Mouse (Mus musculus) mouse embryonic stem cell (cell line): ENCODE results near the gene Rbm42.

Source experiments
- in situ Hi-C, 2 experiments: fragments of 300-500 bp; cut with MboI; formaldehyde crosslinking; loops; 1 replicate in 1 of 2; 3 replicates in 1 of 2; pipeline ENCODE4 v1.14.3; 2019 to 2020; ENCODE audit warnings: low sequenced_read_pairs in 2 of 2, low pct_unique_long_range_greater_than_20kb in 1 of 2, mixed read lengths in 1 of 2; ENCODE audit not compliant: unreplicated experiment in 1 of 2

Gene Rbm42

DNA sequence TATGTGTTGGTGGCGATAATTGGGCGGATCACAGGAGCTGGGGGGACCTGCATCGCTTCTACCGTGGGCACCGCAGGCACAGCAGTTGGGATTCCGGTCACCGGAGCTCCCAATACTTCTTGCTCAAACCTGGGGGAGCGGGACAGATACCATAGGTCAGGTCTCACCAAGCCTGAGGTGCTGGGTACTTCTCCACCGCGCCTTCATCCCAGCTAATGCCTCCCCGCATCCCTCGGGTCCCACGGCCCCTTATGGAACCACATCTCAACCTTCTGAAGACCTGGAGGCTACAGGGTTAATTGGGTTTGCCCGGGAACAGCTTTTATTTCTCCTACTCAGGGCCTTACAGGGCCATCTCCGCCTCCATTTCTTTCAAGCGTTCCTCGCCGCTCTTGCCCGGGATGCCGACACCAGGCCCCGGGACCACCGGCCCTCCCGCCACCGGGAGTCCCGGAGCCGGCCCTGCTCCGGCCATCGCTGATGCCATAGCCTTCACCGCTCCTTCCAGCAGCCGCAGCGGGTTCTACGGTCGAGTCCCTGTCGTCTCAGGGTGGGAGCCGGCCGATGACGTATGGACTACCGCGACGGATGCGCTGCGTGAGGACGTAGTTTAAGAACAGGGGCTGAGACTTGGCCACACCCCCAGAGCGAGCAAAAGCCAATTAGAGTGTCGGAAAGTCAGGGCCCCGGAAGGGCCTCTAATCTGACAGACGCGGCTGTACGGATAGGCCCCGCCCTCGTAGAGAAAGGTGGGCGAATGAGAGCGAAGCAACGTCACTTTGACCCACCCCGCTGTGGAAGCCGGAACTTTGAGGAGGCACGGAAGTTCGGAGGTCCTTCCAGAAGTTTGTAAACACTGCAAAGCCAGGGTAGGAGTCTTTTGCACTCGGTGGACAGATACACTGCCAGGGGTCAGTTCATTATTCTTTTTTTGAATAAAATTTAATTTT is at the start of gene Rbm42:
Rbm42 (minus strand) TSS at position 727 of the 950 bp plus-strand sequence.
- in situ Hi-C loops: no loop called here

DNA sequence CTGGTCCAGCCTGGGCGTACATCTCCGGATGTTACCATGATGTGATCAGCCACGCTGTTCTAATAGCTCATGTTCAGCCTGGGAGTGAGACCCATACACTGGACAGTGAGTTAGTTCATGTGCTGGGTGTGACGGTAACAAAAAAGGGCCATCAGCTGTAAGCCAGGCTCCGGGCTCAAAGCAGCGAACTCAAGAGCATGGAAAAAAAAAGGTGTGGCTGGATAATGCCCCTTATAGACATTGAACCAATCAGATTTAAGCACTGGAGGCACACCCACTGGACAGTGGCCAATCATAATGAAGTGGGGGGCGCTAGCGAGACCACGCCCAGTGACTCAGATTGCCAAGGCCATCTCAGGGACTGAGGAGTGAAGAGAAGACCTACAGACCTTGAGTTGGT is 48.5 kb upstream of the Rbm42 start, which contains the start of gene 2200002J24Rik:
2200002J24Rik (plus strand) TSS at position 338 of the 400 bp plus-strand sequence.
- in situ Hi-C loops: no loop called here

DNA sequence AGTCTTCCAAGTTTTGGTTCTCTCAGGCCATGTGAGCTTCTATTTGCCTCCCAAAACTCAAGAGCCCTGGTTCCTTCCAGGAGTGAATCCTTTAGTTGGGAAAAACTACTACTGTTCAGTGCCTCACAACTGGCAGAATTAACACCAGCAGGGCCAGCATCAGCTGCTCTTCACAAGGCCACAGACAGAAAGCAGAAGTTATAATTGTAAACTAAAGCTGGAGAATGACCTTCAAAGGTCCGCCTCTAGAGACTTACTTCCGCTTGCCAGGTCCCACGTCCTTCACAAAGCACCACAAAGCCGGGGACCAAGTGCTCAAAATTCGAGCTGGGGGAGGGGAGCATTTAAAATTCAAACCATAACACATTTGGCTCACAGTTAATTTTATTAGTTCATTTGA is 48.0 kb upstream of the Rbm42 start:
- in situ Hi-C loops: no loop called here

DNA sequence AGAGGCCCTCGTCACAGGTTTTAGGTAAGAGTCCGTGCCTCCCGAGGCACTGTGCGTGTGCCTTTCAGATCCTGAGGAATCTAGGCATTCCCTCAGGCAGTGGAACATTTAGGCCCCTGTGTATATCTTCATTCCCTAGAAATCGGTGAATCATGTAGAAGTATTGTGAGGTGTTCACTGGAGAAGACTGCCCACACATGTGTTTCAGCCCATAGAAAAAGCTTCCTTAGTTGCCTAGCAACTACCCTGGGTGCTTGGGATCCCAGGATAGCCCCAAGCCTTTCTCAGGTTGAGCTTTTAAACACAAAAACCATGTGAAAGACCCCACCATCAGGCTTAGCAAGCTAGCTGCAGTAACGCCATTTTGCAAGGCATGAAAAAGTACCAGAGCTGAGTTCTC is 38.2 kb upstream of the Rbm42 start:
- in situ Hi-C loops: no loop called here

DNA sequence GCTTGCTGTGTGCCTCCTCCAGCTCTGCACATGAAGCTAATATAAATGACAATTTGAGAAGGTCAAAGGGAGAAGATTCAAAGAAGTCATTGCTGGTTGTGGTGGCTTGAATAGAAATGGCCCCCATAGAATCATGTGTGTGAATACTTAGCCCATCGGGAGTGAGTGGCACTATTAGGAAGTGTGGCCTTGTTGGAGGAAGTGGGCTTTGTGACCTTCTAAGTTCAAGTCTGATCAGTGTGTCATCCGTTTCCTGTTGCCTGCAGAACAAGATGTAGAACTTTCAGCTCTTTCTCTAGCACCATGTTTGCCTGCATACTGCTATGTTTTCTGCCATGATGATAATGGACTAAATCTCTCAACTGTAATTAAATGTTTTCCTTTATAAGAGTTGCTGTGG is 33.3 kb upstream of the Rbm42 start:
- in situ Hi-C loops: no loop called here

DNA sequence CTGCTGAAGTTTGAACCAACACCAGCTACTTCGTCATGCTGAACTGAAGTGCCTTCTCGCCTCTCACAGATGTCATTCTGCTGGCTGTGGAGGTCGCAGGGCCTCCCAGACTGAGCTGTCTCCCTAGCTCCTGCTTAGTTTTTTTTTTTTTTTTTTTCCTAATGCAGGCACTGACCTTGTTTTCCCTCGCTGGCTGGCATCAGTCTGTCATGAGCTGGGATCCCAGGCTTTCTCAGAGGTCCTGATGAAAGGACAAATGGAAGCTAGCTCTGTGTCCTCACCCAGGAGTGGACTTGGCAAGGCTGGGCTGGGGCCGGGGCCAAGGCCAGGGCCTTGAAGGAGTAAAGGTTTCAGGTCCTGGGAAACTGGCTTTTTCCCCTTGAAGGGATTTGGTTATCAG is 31.8 kb upstream of the Rbm42 start:
- in situ Hi-C loops: no loop called here

DNA sequence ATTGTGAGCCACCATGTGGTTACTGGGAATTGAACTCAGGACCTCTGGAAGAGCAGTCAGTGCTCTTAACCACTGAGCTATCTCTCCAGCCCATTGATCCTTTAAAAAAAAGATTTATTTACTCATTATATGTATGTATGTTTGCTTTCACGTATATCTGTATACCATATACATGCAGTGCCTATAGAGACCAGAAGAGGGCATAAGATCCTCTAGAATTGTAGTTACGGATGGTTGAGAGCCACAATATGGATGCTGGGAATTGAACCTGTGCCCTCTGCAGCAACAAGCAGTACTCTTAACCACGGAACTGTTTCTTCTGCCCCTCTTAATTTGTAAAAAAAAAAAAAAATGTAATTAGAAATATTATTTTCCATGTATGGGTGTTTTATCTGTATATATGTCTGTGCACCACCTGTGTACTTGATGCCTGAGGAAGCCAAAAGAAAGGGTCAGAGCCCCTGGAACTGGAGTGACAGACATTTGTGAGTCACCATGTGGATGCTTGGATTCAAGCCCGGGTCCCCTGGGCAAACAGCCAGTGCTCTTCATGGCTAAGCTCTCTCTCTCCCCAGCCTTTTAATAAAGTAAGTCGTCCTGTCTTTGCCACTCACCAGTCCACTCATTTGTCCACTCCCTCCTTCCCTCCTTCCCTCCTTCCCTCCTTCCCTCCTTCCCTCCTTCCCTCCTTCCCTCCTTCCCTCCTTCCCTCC is 28.3 kb upstream of the Rbm42 start:
- in situ Hi-C loops: no loop called here

DNA sequence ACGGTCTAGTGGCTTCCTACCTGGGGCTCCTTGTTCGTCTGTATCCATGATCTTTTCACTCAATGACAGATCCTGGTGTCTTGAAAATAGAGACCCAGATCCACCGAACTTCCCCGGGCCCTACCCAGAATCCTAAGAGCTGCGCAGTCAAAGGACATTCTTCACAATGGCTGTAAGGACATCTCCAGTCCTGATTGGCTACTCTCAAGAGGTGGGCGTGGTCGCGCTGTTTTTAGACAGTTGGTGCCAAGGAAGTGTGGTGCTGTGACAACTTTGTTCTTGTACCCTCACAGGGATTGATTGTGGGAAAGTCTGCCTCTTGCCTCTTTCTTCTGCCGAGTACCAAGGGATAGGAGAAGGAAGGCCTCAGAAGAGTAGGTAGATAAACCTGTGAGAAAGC is 21.4 kb upstream of the Rbm42 start, which contains the start of gene Pmis2:
Pmis2 (minus strand) TSS at position 126 of the 400 bp plus-strand sequence.
- in situ Hi-C loops: no loop called here

DNA sequence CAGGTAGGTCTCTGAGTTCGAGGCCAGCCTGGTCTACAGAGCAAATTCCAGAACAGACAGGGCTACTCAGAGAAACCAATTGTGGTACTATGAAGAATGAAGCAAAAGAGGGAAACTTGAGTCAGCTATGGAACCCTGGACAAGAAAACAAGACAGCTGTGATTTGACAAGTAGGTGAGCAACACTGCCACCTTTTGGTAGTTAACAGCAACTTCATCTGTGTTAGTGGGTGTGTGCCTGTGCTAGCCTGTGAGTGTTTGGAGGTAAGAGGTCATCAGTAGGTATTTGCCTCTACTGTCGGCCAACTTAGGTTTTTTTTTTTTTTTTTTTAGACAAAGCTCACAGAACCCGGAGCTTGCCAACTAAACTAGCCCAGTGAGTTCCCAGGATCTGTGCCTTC is 19.1 kb upstream of the Rbm42 start:
- in situ Hi-C loops: no loop called here

DNA sequence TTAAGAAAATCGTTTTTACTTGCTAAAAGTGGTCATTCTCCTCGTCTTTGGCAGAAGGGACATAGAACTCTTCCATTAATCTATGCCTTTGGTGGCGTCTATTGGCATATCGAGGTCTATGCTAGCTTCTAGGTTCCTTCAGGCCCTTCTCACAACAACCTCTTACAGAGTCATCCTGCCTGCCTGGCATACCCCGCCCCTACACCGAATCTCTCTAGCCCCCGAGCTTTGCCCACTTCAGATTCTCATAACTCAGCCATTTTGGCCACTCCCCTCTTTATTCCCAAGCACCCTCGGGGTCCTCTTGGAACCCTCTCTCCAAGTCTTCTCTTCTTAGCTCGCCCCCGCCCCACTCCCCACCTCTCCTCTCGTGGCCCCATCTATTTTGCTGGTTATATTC is 15.2 kb upstream of the Rbm42 start:
- in situ Hi-C loops: no loop called here

DNA sequence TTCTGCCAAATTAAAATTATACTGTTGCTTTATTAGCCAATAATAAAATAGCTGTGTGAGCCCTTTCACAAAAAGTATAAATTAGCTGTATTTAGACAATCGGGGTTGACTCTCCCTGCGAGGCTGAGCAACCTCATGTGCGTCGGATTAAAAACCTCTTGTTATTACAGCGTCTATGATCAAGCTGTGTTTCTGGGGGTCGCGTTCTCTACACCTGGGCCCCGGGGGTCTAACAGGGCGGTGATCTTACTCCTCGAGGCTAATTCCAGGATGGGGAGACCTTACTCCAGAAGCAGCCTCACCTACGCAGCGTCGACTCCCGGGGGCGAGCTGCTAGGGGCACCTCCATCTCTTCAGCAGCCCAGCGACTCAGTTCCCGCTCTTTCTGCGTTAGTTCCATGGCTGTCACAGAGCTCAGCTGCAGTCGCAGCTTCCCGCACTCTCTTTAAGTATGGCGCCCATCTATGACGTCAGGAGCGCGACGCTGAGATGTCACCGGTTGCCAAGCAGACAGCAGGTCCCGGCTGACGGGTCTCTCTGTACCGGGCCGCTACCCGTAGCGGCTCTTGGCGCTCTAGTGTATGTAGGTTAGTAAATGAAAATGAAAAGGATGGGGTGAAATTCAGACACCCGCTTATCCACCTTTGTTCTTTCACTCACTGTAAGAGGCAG is 14.5 kb upstream of the Rbm42 start, which contains the start of gene Haus5:
Haus5 (minus strand) TSS at position 466 of the 672 bp plus-strand sequence.
- in situ Hi-C loops: no loop called here

DNA sequence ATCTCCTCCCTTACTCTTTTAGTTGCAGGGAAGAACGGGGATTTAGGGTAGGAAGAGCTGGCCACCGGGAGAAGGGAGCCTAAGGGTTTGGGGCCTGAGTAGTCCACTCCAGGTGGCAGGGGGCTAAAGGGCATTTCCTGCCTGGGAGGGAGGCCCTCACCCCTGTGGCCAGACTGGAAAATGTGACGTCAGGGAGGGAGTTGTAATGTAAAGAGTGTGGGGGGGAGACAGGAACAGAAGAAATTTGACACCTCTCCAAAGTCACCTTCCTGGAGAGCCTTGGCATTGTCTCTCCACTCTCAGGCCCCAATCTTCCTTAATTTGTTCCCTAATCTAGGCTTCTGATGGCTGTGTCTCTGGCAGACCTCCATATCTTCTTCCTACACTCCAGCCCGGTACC is 11.0 kb downstream of the Rbm42 start:
- in situ Hi-C loops: no loop called here

DNA sequence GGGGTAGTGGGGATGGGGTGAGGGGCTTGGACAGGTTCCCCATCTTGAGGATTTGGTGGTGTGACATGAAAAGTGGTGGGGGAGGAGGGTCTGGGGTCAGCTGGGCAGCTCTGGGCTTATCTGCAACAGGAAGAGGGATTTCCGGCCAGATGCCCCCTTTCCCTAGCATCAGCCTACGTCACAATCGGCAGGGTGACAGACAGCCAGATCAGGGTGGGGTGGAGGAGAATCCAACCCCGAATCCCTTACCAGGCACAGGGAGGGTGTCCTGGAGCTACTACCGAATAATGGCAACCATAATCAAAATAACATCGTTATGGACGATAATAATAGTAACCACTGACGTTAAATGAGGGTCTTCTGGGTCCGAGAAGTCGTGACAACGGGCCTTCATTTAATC is 13.7 kb downstream of the Rbm42 start:
- in situ Hi-C loops: no loop called here

DNA sequence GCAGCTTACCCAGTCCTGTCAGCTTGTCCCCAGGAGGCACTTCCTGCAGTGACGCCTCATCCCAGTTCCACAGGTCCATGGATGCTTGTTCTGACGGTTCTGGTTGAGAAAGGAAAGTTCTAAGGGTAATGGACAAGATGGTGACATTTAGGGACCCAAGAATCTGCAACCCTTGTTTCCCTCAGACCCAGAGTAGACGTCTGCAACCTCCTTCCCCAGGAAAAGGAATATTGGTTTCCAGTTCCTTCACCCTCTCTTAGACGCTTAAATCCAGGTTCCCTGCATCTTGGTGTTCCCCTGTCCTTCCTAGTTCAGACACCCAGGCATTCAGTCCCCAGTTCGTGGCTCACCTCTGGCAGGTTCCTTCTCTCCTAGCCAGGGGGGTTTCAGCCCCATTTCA is 14.4 kb downstream of the Rbm42 start, which contains the start of gene Etv2:
Etv2 (minus strand) TSS at position 101 of the 400 bp plus-strand sequence.
- in situ Hi-C loops: no loop called here

DNA sequence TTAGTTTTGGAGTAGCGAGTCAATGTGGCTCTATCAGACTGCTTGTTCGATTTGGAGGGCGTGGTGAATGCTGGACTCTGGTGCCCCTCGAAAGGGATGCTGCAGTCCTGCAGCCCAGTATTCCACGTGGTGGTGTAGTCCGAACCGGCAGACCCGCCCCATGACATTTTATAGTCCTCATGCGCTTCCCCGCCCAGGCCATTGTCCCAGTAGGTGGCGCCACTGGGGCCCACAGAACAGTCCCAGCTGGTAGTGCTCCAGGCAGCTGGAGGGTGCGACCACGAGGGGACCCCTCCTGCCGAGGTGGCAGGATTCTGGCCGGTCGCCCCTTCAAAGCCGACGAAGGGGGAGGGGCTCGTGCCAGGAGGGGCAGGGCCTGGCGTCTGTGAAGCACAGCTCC is 15.5 kb downstream of the Rbm42 start:
- in situ Hi-C loops: no loop called here

DNA sequence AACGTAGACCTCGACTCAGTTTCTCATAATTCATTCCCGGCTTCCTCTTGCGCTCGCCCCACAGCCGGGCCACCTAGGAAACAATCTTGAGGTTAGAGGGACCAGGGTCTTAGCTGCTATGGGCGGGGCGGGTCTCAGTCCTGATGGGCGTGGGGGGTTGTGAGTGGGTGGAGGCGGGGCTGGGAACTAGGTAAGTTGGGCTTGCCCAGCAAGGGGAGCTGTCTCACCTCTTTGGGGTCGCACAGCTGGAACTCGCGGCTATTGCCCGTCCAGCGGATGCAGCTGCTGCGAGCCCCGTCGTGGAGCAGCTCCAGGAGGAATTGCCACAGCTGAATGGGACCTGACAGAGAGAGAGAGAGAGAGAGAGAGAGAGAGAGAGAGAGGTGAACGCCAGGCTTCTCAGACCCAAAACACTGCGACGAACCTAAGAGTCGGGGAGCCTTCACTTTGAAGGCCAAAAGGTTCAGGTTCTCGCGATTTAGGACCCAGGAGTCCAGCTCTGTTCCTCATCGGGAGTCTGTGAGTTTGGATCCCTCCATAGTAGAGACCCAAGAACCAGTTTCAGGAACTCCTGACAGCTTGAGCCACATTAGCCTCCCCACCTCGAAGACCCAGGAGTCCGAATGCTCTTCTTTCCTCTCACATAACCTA is 16.2 kb downstream of the Rbm42 start:
- in situ Hi-C loops: no loop called here

DNA sequence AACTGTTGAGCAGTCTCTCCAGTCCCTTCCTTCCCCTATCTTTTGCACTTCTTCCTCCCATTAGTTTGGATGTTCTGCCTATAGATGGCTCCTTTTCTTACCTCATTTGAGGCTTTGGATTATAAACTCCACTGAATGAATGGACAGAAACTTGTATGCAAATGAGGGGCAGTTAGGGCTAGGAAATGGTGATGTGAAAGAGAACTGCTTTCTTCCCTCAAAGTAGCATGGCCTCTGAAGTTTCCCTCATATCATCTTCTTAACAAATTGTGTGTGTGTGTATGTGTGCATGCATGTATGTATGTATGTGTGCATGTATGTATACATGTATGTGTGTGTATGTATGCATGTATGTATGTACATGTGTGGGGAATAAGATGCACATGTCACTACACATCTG is 21.1 kb downstream of the Rbm42 start:
- in situ Hi-C loops: no loop called here

DNA sequence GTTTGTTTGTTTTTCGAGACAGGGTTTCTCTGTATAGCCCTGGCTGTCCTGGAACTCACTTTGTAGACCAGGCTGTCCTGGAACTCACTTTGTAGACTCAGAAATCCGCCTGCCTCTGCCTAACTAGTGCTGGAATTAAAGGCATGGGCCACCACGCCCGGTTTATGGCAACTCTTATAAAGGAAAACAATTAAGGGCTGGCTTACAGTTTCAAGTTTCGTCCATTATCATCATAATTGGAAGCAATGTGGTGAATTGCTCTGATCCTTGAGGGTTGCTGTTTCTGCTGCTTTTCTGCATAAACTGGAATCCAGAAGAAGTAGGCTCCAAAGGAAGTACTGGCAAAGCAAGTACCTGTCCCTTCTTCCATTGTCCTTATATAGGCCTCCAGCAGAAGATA is 23.5 kb downstream of the Rbm42 start:
- in situ Hi-C loops: no loop called here
